Mouse (Mus musculus) liver, embryonic 14.5 days (tissue): ENCODE results near the gene Nsmce4a.

Experiments
- CTCF ChIP-seq: IDR thresholded peaks from 2 replicates; pipeline ENCODE4 v1.5.1; 2016; ENCODE audit warnings: antibody characterized with exemption, low read depth, control low read depth
- EP300 ChIP-seq: IDR thresholded peaks from 2 replicates; pipeline ENCODE4 v1.6.1; 2016; ENCODE audit warnings: antibody characterized with exemption, low read depth

GRCm38 (mm10) chr7:130493346-130493745, 79.6 kb downstream of the Nsmce4a start:
- TF ChIP-seq CTCF (no peak), EP300 (no peak)
